Mouse (Mus musculus) spleen, postnatal 14 days (tissue): ENCODE data around the gene Nol10.
"Not testable (repeated sequence)": the region's sequence is repeated elsewhere in the genome, so short reads cannot be mapped to it uniquely, and the experiment has no call there.

Experiments
- DNase-seq, 2 experiments: peaks; one replicate each; pipeline ENCODE4 v3.0.0; 2021 to 2022; ENCODE audit warnings: low spot score in 2 of 2

Nol10 gene

DNA sequence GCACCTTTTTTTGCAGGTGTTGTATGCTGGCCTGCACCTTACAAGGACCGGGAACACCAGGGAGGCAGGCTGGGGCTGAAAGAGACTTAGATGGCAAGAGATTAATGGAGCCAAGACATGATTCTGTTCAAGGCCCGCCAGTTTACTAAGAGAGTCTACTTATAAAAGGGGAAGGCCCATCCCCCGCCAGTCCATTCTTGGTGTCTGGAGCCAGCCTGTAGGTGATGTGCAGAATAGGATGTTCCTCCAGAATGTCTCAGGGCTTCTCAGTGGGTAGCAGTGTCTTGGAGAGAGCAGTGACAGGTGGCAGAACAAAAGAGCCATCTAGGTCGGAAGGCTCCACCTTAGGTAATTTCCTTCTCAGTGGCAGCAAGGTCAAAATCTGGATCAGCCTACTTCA is 111.0 kb downstream of the Nol10 start:
- not testable (repeated sequence) for DNase-seq

DNA sequence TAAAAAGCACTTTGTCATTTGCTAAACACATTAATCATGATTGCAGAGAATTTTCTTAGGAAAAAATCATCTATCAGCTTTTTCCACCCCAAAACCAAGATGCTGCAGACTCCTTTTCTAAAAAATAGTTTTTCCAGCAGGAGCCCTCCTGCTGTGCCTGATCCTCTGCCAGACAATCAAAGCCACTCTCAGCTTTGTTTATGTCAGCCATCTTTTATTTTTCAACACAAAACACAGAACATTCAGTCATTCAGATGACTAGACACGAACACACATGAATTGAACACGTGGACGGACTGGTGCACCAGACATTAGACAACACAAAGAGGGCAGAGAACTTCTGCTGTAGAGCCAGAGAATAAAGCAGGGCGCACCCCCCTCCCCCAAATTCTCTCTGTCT is 115.4 kb downstream of the Nol10 start:
- DNase-seq = no peak

DNA sequence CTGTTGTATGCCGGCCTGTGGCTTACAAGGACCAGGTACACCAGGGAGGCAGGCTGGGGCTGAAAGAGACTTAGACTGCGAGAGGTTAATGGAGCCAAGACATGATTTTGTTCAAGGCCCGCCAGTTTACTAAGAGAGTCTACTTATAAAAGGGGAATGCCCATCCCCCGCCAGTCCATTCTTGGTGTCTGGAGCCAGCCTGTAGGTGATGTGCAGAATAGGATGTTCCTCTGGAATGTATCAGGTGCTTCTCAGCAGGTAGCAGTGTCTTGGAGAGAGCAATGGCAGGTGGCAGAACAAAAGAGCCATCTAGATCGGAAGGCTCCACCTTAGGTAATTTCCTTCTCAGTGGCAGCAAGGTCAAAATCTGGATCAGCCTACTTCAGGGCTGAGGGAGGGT is 116.3 kb downstream of the Nol10 start:
- DNase-seq = not testable (repeated sequence)

DNA sequence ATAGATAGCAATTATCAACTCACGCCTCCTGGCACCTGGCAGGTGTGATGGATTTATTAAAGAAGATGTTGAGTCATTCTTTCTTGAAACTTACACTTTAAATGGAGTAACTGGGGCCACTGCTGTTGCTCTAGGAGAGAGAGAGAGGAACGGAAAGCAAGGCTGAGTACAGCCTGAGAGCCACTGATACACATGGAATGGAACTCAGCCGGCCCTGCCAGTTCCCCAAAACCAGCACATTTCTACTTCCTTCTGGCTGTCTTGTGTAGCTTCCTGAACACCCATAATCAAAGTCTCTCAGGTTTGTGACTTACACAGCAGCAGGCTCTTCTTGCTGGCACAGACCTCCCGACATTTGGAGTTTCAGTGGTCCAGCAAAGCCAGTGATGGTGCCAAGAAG is 118.5 kb downstream of the Nol10 start:
- DNase-seq = no peak

DNA sequence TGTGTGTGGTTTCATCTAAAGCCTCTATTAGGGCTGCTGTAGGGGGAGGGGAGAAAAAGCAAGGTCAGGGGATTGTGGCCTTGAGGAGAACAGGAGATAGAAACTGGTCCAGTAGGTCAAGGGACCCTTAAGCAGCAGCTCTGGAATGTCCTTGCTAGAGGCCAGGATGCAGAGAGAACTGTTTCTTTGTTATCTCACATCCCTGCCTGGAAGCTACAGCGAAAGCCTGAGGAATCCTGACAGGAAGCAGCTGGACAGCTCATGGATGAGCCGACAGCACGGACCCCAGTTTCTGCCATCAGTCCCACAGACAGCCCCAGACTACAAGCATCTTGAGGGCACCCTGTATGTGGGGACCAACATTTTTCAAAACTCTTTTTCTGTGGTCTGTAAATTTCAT is 120.1 kb downstream of the Nol10 start:
- no peak for DNase-seq

DNA sequence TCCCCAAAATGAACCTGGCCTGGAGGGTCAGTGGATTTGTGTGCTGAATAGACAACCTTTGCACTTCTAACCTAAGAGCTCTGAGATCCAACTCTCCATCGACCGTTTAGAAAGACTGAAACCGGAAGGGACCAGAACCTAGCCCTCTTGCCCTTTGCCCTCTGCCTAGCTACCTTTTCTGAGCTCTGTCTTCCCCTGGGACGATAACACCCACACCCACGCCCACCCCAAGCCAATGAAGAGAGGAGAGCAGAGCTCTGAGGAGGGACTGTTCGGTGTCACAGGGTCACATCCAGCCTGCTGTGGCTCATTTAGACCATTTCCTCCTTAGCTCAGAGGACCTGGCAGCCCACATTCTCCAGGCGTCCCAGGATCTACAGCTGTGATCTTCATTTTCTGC is 121.6 kb downstream of the Nol10 start:
- DNase-seq = no peak

DNA sequence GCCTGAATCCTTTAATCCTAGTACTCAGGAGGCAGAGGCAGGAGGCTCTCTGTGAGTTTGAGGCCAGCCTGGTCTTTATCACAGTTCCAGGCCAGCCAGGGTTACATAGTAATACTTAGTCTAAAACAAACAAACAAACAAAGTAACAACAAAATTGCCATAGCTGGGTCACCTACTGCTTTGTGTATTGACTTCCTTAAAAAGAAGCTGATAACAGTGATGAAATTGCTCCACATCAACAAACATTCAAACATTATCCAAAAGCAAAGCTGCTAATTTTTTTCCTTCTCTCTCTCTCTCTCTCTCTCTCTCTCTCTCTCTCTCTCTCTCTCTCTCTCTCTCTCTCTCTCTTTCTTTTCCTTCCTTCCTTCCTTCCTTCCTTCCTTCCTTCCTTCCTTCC is 122.3 kb downstream of the Nol10 start:
- DNase-seq = not testable (repeated sequence)

DNA sequence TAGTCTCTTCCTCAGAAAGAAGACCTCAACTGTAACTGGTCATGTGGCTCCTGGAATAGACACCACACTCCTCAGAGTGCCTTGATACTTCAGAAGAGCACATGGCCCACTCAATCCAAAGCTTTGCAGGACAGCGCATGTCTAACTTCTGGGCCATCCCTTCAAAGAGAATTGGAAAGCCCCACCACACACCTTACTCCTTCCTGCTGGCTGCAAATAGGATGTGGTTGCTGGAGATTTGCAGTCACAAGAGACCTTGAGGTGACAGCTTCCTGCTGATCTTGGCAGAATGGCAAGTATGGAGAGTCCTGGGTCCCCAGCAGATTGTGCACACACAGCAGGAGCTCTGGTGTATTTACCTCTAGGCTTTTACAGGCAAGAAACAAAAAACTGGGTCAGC is 123.1 kb downstream of the Nol10 start:
- DNase-seq = no peak

DNA sequence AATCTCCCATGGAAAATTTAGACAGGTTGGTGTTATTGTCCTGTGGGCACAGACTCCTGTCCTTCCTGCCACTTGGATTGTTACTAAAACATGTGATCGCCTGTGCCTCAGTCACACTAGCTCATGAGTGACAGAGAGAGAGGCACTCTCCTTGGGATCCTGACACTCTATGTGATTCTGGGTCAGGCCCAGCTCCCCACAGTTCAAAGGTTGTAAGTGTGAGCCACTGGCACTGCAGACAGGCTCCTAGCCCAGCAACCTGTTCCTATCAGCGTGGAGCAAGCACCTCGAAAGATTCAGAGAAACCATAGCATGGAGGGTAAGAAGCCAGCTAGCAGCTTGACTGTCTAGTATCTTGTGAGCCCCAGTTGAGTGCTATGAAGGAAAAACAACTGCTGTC is 124.9 kb downstream of the Nol10 start:
- no peak for DNase-seq

DNA sequence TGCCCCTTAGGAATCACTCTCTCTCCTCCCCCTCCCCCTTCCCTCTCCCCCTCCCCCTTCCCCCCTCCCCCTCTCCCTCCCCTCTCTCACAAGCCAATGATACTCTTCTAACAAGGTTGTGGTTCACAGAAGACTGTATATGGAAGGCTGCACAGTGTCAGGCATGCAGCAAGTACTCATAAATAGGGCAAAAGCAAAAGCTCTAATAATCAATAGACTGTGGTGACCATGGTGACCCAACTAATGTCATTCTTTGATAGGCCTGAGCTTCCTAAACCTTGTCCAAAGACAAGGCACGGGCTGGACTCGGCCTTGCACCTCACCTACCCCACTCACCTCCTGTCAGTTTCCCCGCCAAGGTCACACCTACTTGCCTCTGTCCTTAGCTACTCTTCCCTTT is 125.6 kb downstream of the Nol10 start:
- no peak for DNase-seq

DNA sequence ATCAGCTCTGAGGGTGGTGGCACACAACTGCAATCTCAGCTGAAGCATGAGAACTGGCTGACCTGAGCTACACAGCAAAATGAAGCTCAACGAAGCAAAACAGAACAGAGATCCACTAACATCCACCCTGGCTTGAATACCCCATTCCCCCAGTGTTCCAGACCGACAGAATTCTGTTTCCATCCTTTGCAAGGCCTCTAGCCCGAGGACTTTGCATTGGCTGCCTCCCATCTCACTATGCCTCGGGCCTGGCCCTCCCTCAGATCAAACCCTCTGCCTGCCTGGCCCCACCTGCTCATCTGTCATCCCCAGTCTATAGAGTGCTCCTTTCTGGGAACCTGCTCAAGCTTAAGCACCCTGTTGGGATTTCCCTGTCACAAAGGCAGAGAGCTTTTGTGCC is 126.4 kb downstream of the Nol10 start:
- DNase-seq = no peak

DNA sequence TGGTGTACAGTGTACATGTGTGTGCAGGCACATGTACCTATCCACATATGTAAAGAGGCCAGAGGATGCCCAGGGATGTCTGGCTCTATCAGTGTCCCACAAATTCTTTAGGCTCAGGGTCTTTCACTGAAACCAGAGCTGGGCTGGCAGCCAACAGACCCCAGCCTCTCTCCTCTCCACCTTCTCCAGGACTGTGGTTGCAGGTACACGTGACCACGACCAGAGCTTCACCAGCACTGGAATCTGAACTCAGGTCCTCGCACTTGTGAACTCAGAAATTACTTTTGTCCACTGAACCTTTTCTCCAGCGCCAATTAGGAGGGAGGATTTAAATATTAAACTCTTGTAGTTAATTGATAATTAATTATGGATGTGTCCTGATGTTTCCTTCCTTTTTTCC is 126.9 kb downstream of the Nol10 start:
- DNase-seq = no peak

DNA sequence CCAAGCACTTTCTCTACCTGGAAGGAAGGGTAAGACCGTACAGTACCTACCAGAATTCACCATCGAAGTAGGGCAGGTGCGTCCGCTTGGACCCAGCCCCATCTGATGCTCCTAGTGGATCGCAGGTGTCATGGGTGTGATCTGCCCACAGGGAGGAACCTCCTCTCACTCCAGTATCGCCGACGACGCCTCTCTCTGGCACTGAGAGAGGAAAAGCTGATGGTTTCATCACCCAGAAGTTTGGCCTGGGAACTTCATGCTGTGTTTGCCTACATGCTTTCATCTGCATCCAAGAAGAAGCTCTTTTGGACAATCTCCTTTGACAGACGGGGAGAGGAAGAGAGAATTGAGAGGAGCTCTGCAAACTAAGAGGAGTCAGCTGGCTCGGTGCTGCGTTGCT is 129.9 kb downstream of the Nol10 start:
- no peak for DNase-seq

DNA sequence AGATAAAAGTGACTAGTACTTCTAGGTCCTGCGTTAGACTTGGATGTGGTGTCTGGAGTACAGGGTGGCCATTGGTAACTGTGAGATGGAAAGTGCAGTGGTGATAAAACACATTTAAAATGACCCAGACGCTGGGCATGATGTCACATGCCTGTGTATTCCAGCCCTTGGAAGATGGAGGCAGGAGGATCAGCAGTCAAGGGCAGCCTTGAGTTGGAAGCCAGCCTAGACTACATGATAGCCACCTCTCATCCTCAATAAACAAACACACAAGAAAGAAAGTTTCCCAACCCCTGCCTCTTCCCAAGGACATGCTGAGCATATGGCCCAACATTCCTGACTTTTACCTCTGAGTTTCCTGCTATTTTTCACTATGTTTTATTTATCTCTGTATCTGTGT is 130.6 kb downstream of the Nol10 start:
- no peak for DNase-seq
